8 mouse cellular contexts compared by ENCODE assay signal in the genomic region with DNA sequence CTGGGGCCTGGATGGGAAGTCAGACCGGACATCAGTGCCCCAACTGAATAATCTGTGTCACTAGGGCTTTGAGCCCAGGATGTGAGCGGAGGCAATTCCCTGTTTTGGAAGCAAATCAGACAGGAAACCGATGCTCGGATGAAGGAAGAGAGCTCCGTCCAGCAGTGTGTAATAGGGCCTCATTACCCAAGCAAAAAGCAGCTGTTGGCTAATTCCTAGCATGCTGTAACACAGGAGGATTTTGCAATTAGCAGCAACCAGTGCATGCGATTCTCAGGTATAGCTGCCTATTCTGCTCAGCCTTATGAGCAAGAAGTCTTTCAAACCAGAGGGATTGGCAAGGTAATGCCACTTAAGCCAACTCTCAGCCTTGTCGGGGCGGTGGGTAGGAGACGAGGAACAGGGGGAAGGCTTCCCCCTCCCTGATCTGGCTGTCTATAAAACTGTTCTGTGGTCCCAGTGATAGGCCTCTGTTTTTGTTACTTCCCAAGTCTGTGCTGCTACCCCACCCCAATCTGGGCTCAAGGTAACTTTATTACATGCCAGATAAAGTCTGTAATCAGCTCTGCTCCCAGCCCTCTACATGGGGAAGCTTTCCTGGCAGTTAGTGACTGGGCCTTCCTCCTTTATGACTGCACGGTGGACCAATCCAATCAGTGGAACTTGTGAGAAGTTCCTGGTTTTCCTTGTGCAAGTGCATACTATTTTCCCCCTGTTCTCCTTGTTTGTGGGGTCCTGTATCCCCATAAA. TPM values are rescaled to one million over a fixed set of nuclear protein-coding genes. Genes with fewer than 3 reads are reported as not detected.
DNase-seq lines count a peak whose midpoint lies in the region; ATAC-seq lines count a peak whose summit lies in the region.

No protein-coding gene starts in this region.

- no peak for ATAC-seq in heart, embryonic 13.5 days (ENCODE audit: extremely low read depth, insufficient number of reproducible peaks, low FRiP score, low TSS enrichment)
- ATAC-seq in limb, embryonic 13.5 days (ENCODE audit: low FRiP score, low read depth) = no peak
- no peak for ATAC-seq in neural tube, embryonic 14.5 days (ENCODE audit: low read depth)

- peak overlapping the region; percentile 100 for H3K27ac ChIP-seq in heart, embryonic 13.5 days (replicated peaks)
- no peak overlapping the region for H3K27ac ChIP-seq in limb, embryonic 13.5 days
- H3K27ac ChIP-seq in neural tube, embryonic 14.5 days (ENCODE audit: low read depth, low read length) = no peak overlapping the region

- 42% methylated on average over 10 of the region's 10 CpGs for WGBS in heart, embryonic 13.5 days
- 25% methylated on average over 10 of the region's 10 CpGs for WGBS in limb, embryonic 13.5 days
- 75% methylated on average over 10 of the region's 10 CpGs for WGBS in neural tube, embryonic 14.5 days

- no peaks in the 10 kb centered on the region for H3K9me3 ChIP-seq in heart, embryonic 13.5 days
- no peaks in the 10 kb centered on the region for H3K9me3 ChIP-seq in limb, embryonic 13.5 days
- H3K9me3 ChIP-seq in neural tube, embryonic 14.5 days (ENCODE audit: control insufficient read depth, low read length) = no peaks in the 10 kb centered on the region

- H3K4me2 ChIP-seq in heart, embryonic 13.5 days = peak overlapping the region; percentile 95
- H3K4me2 ChIP-seq in limb, embryonic 13.5 days (replicated peaks) = peak overlapping the region; percentile 83
- H3K4me2 ChIP-seq in neural tube, embryonic 14.5 days (ENCODE audit: low read depth, low read length) = peak overlapping the region; percentile 12; the same call in 1 of the 2 replicates

- H3K9ac ChIP-seq in heart, embryonic 13.5 days = peak overlapping the region; percentile 96
- H3K9ac ChIP-seq in limb, embryonic 13.5 days = peak overlapping the region; percentile 80
- no peak overlapping the region for H3K9ac ChIP-seq in neural tube, embryonic 14.5 days (replicated peaks; ENCODE audit: low read depth, low read length)

- no peaks in the 10 kb centered on the region for H3K36me3 ChIP-seq in heart, embryonic 13.5 days
- no peaks in the 10 kb centered on the region for H3K36me3 ChIP-seq in limb, embryonic 13.5 days
- no peaks in the 10 kb centered on the region for H3K36me3 ChIP-seq in neural tube, embryonic 14.5 days (ENCODE audit: control insufficient read depth, insufficient read depth, low read length)

- H3K4me1 ChIP-seq in heart, embryonic 13.5 days = peaks cover 69% of the 10 kb centered on the region
- H3K4me1 ChIP-seq in limb, embryonic 13.5 days = peaks cover 46% of the 10 kb centered on the region
- peaks cover 5% of the 10 kb centered on the region; the same call in 1 of the 2 replicates for H3K4me1 ChIP-seq in neural tube, embryonic 14.5 days (ENCODE audit: control insufficient read depth, insufficient read depth, low read length)

- peak overlapping the region; percentile 90 for H3K4me3 ChIP-seq in heart, embryonic 13.5 days
- H3K4me3 ChIP-seq in limb, embryonic 13.5 days = peak overlapping the region; percentile 70
- H3K4me3 ChIP-seq in neural tube, embryonic 14.5 days (ENCODE audit: low read depth, low read length) = no peak overlapping the region

- no peaks in the 10 kb centered on the region for H3K27me3 ChIP-seq in heart, embryonic 13.5 days (replicated peaks)
- H3K27me3 ChIP-seq in limb, embryonic 13.5 days = peaks cover 17% of the 10 kb centered on the region
- peaks cover 26% of the 10 kb centered on the region for H3K27me3 ChIP-seq in neural tube, embryonic 14.5 days (ENCODE audit: control insufficient read depth, insufficient read depth, low read length)

- DNase-seq in 416B (ENCODE audit: low read depth) = peak; percentile 59
- peak; percentile 65 for DNase-seq in adrenal gland, postnatal 10 days
- no peak for DNase-seq in natural killer cell, adult 2 months (ENCODE audit: low spot score in 2 of 2)
- no peak for DNase-seq in layer of hippocampus, adult 9-10 months (ENCODE audit: low spot score)
- DNase-seq in left cerebral cortex, adult 9 months (ENCODE audit: low spot score in 2 of 2) = no peak

RNA-seq across cellular contexts. Expression of gene Fosl2, which starts 3.0 kb away (rescaled TPM):
- 100 to 1,000 TPM; 167 to 194 TPM for total RNA-seq in adrenal gland, postnatal 10 days (2021)
- polyA plus RNA-seq in heart, embryonic 13.5 days (2015; fragmentation: Nextera tagmentation; extraction: Ambion mirVana) = 2.0 TPM in 2 replicates
- polyA plus RNA-seq in limb, embryonic 13.5 days (2015; fragmentation: Nextera tagmentation; extraction: Ambion mirVana) = 2.3 and 2.5 TPM in 2 replicates
- 0.58 and 0.99 TPM in 2 replicates for polyA plus RNA-seq in neural tube, embryonic 14.5 days (2014; fragmentation: Nextera tagmentation; extraction: Ambion mirVana)

Comparison
In these comparisons a context has a peak if more than half of its experiments do, and no peak if none do; other contexts are left out.
1. DNase-seq: peak in 416B (single experiment) and adrenal gland, postnatal 10 days (single experiment); none in natural killer cell, adult 2 months (0 of 2), layer of hippocampus, adult 9-10 months (single experiment) and left cerebral cortex, adult 9 months (0 of 2).
2. H3K4me2 ChIP-seq: peak in every context shown above with its lines; median percentile 95 in heart, embryonic 13.5 days; 83 in limb, embryonic 13.5 days; 12 in neural tube, embryonic 14.5 days.